In genomic region chr10:80160455-80161371, GRCm38 (mm10) we compare ENCODE assay signal across 8 mouse cellular contexts. TPM values are rescaled to one million over a fixed set of nuclear protein-coding genes. Genes with fewer than 3 reads are reported as not detected.
DNase-seq lines count a peak whose midpoint lies in the region; ATAC-seq and TF ChIP-seq lines count a peak whose summit lies in the region.

No protein-coding gene starts in this region.

- peak overlapping the region; percentile 31 for H3K9ac ChIP-seq in ES-Bruce4 (ENCODE audit: low read depth, poor library complexity, severe bottlenecking)
- H3K9ac ChIP-seq in midbrain, embryonic 13.5 days (replicated peaks), result peak overlapping the region; percentile 56

- no peak for TF ChIP-seq CTCF in ES-Bruce4 (IDR thresholded peaks at IDR 0.05; ENCODE audit: low read depth, low read length)

- H3K4me2 ChIP-seq in midbrain, embryonic 13.5 days (replicated peaks), result peak overlapping the region; percentile 68

- ATAC-seq in midbrain, embryonic 13.5 days, result no peak

- H3K9me3 ChIP-seq in ES-Bruce4 (replicated peaks; ENCODE audit: control insufficient read depth, insufficient read depth, low read length, poor library complexity, severe bottlenecking), result no peaks in the 10 kb centered on the region
- no peaks in the 10 kb centered on the region for H3K9me3 ChIP-seq in limb, embryonic 10.5 days (replicated peaks)
- no peaks in the 10 kb centered on the region for H3K9me3 ChIP-seq in midbrain, embryonic 13.5 days

- intact Hi-C loops in heart, postnatal 14 days (cut with DNase I), result no loop called here

- peak; percentile 87 for DNase-seq in adrenal gland, postnatal 25 days
- DNase-seq in fat pad, adult 2 months (ENCODE audit: extremely low read depth, low read depth, low spot score), result peak; percentile 92
- DNase-seq in heart, postnatal 14 days, result peak; percentile 87 to 94
- peak; percentile 80 for DNase-seq in limb, embryonic 10.5 days (ENCODE audit: low spot score)
- DNase-seq in splenic B cell, adult 2 months (ENCODE audit: low read depth, low spot score), result peak; percentile 68
- DNase-seq in T-cell, adult 2 months (ENCODE audit: low spot score), result no peak

- peak overlapping the region; percentile 75 for H3K4me3 ChIP-seq in ES-Bruce4 (ENCODE audit: low read depth, low read length)
- H3K4me3 ChIP-seq in limb, embryonic 10.5 days, result peak overlapping the region; percentile 47
- H3K4me3 ChIP-seq in midbrain, embryonic 13.5 days (replicated peaks), result peak overlapping the region; percentile 44

- no peaks in the 10 kb centered on the region for H3K27me3 ChIP-seq in ES-Bruce4 (ENCODE audit: control insufficient read depth, insufficient read depth, low read length, poor library complexity, severe bottlenecking)
- H3K27me3 ChIP-seq in limb, embryonic 10.5 days (ENCODE audit: low read depth, poor library complexity, severe bottlenecking), result no peaks in the 10 kb centered on the region
- peaks cover 4% of the 10 kb centered on the region; the same call in 1 of the 2 replicates for H3K27me3 ChIP-seq in midbrain, embryonic 13.5 days
- no peaks in the 10 kb centered on the region for H3K27me3 ChIP-seq in splenic B cell, adult 2 months (ENCODE audit: control insufficient read depth, insufficient read depth, low read length, poor library complexity, severe bottlenecking)

- peaks cover 11% of the 10 kb centered on the region for H3K4me1 ChIP-seq in ES-Bruce4 (ENCODE audit: control insufficient read depth, insufficient read depth, low read length)
- peaks cover 98% of the 10 kb centered on the region for H3K4me1 ChIP-seq in limb, embryonic 10.5 days
- peaks cover 74% of the 10 kb centered on the region for H3K4me1 ChIP-seq in midbrain, embryonic 13.5 days (replicated peaks)

- peak overlapping the region; percentile 40 for H3K27ac ChIP-seq in ES-Bruce4 (ENCODE audit: insufficient read depth, low read length)
- peak overlapping the region; percentile 87 for H3K27ac ChIP-seq in limb, embryonic 10.5 days
- H3K27ac ChIP-seq in midbrain, embryonic 13.5 days, result peak overlapping the region; percentile 53

- TF ChIP-seq POLR2A in ES-Bruce4 (IDR thresholded peaks at IDR 0.05; ENCODE audit: insufficient read depth, low read length), result no peak

- no peak for TF ChIP-seq EP300 in ES-Bruce4 (IDR thresholded peaks at IDR 0.05; ENCODE audit: insufficient read depth, low read depth, low read length)

- under 1% methylated on average over 33 of the region's 33 CpGs for WGBS in limb, embryonic 10.5 days
- 3% methylated on average over 33 of the region's 33 CpGs for WGBS in midbrain, embryonic 13.5 days

- peaks cover 15% of the 10 kb centered on the region for H3K36me3 ChIP-seq in ES-Bruce4 (ENCODE audit: control insufficient read depth, insufficient read depth, low read length, poor library complexity, severe bottlenecking)
- H3K36me3 ChIP-seq in limb, embryonic 10.5 days, result peaks cover 38% of the 10 kb centered on the region
- peaks cover 20% of the 10 kb centered on the region for H3K36me3 ChIP-seq in midbrain, embryonic 13.5 days
- peaks cover 12% of the 10 kb centered on the region for H3K36me3 ChIP-seq in splenic B cell, adult 2 months (ENCODE audit: control insufficient read depth, insufficient read depth, low read length, poor library complexity, severe bottlenecking)

RNA-seq across cellular contexts. Expression of gene Cirbp, which starts 5.1 kb away (rescaled TPM):
- polyA plus RNA-seq in ES-Bruce4 (2011; ENCODE audit: insufficient read depth, insufficient read length, low read depth, missing spikeins), result 51.9 and 58.2 TPM in 2 replicates
- 49.9 and 142 TPM in 2 replicates for total RNA-seq in adrenal gland, postnatal 25 days (2021)
- 10 to 100 TPM; 40.4 to 64.3 TPM for total RNA-seq in heart, postnatal 14 days (2021)
- 90.7 and 129 TPM in 2 replicates for polyA plus RNA-seq in limb, embryonic 10.5 days (2016; fragmentation: Nextera tagmentation; extraction: Ambion mirVana)
- polyA plus RNA-seq in midbrain, embryonic 13.5 days (2015; fragmentation: Nextera tagmentation; extraction: Ambion mirVana), result 354 and 412 TPM in 2 replicates

RNA-seq across cellular contexts. Expression of gene 1600002K03Rik, which starts 12.0 kb away (rescaled TPM):
- polyA plus RNA-seq in ES-Bruce4 (2011; ENCODE audit: insufficient read depth, insufficient read length, low read depth, missing spikeins), result 7.6 and 7.7 TPM in 2 replicates
- total RNA-seq in adrenal gland, postnatal 25 days (2021), result 15.6 and 16.7 TPM in 2 replicates
- total RNA-seq in heart, postnatal 14 days (2021), result 1 to 10 TPM; 3.8 to 4.7 TPM
- 8.7 and 13.1 TPM in 2 replicates for polyA plus RNA-seq in limb, embryonic 10.5 days (2016; fragmentation: Nextera tagmentation; extraction: Ambion mirVana)
- polyA plus RNA-seq in midbrain, embryonic 13.5 days (2015; fragmentation: Nextera tagmentation; extraction: Ambion mirVana), result 11.9 and 14.5 TPM in 2 replicates

RNA-seq across cellular contexts. Expression of gene Midn, which starts 12.6 kb away (rescaled TPM):
- 67.4 and 73.2 TPM in 2 replicates for polyA plus RNA-seq in ES-Bruce4 (2011; ENCODE audit: insufficient read depth, insufficient read length, low read depth, missing spikeins)
- total RNA-seq in adrenal gland, postnatal 25 days (2021), result 74.1 and 97.4 TPM in 2 replicates
- total RNA-seq in heart, postnatal 14 days (2021), result 100 to 1,000 TPM; 158 to 178 TPM
- polyA plus RNA-seq in limb, embryonic 10.5 days (2016; fragmentation: Nextera tagmentation; extraction: Ambion mirVana), result 26.2 and 27.1 TPM in 2 replicates
- 35.9 and 40.6 TPM in 2 replicates for polyA plus RNA-seq in midbrain, embryonic 13.5 days (2015; fragmentation: Nextera tagmentation; extraction: Ambion mirVana)

RNA-seq across cellular contexts. Expression of gene Efna2, which starts 18.6 kb away (rescaled TPM):
- polyA plus RNA-seq in ES-Bruce4 (2011; ENCODE audit: insufficient read depth, insufficient read length, low read depth, missing spikeins), result 7.2 and 11.2 TPM in 2 replicates
- 2.7 and 5.2 TPM in 2 replicates for total RNA-seq in adrenal gland, postnatal 25 days (2021)
- total RNA-seq in heart, postnatal 14 days (2021), result 1 to 10 TPM; 1.1 to 1.4 TPM
- polyA plus RNA-seq in limb, embryonic 10.5 days (2016; fragmentation: Nextera tagmentation; extraction: Ambion mirVana), result 63.1 and 66.8 TPM in 2 replicates
- polyA plus RNA-seq in midbrain, embryonic 13.5 days (2015; fragmentation: Nextera tagmentation; extraction: Ambion mirVana), result 34.5 and 41.3 TPM in 2 replicates

RNA-seq across cellular contexts. Expression of gene Cbarp, which starts 20.1 kb away (rescaled TPM):
- polyA plus RNA-seq in ES-Bruce4 (2011; ENCODE audit: insufficient read depth, insufficient read length, low read depth, missing spikeins), result 29.8 and 33.4 TPM in 2 replicates
- total RNA-seq in adrenal gland, postnatal 25 days (2021), result 45.4 and 67.9 TPM in 2 replicates
- total RNA-seq in heart, postnatal 14 days (2021), result 1 to 10 TPM; 3.0 to 3.3 TPM
- polyA plus RNA-seq in limb, embryonic 10.5 days (2016; fragmentation: Nextera tagmentation; extraction: Ambion mirVana), result 3.3 and 4.7 TPM in 2 replicates
- 40.6 and 45.3 TPM in 2 replicates for polyA plus RNA-seq in midbrain, embryonic 13.5 days (2015; fragmentation: Nextera tagmentation; extraction: Ambion mirVana)
